Mouse (Mus musculus) MEL (cell line): ENCODE data around the gene Actr3.

Experiments
- CTCF ChIP-seq, 3 experiments: IDR thresholded peaks in 2 of 3; conservative IDR thresholded peaks in 1 of 3; 2 replicates each; pipeline ENCODE4 v1.5.1; 2011 to 2012; ENCODE audit warnings: low read length in 3 of 3, low read depth in 2 of 3, mild to moderate bottlenecking in 2 of 3, improper control_type of control experiment in 1 of 3, inconsistent platforms in 1 of 3, mixed read lengths in 1 of 3, moderate library complexity in 1 of 3; ENCODE audit not compliant: control insufficient read depth in 1 of 3, insufficient read depth in 1 of 3, poor library complexity in 1 of 3, severe bottlenecking in 1 of 3
- E2F4 ChIP-seq: IDR thresholded peaks from 2 replicates; pipeline ENCODE4 v1.6.1; 2011; ENCODE audit warnings: low read depth, low read length, improper control_type of control experiment, borderline replicate concordance
- GABPA ChIP-seq: IDR thresholded peaks from 2 replicates; pipeline ENCODE4 v1.6.1; 2012; ENCODE audit warnings: low read depth, mild to moderate bottlenecking, inconsistent platforms, low read length, improper control_type of control experiment, moderate library complexity
- GATA1 ChIP-seq: IDR thresholded peaks from 2 replicates; pipeline ENCODE4 v1.6.1; 2011; ENCODE audit warnings: low read depth, low read length, improper control_type of control experiment

DNA sequence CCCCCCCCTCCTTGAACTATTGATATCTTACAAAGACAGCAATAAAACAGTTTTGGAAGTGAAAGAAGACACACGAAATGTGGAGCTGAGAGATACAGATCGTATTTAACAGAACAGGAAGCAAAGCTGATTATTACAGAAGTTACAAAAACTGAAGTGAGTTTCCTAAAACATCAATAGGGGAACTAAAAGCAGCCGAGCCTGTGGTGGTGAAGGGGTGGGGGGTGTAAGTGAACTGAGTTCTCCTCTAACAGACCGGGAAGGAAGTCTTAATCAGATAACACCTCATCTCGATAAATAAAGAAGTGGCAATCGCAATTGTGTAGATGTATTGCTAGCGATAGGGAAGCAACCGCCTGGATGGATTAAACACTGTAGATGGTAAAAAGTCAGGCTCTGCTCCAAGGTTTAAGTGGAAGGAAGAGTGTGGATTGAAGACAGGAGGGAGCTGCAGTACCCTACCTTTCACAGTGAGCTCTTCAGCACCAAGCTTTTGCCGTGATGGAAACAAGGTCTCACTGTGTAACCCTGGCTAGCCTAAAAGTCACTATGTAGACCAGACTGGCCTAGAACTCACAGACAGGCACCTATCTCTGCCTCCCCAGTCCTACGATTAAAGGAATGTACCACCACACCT, 31.2 kb upstream of the Actr3 start:
- no peak for TF ChIP-seq E2F4
- TF ChIP-seq GABPA, result no peak
- TF ChIP-seq CTCF (IDR thresholded peaks at IDR 0.05 in 2 of 3, conservative IDR thresholded peaks at IDR 0.05 in 1 of 3; ENCODE audit: control insufficient read depth in 1 of 3, insufficient read depth in 1 of 3, low read depth in 2 of 3, low read length in 3 of 3, poor library complexity in 1 of 3, severe bottlenecking in 1 of 3), result no peak
- TF ChIP-seq GATA1, result peak; percentile 89
